Mouse (Mus musculus): ENCODE data around the gene Fabp3.
A peak's percentile ranks its signal among the peaks of the same experiment; 100 is the strongest.

Fabp3 gene

DNA sequence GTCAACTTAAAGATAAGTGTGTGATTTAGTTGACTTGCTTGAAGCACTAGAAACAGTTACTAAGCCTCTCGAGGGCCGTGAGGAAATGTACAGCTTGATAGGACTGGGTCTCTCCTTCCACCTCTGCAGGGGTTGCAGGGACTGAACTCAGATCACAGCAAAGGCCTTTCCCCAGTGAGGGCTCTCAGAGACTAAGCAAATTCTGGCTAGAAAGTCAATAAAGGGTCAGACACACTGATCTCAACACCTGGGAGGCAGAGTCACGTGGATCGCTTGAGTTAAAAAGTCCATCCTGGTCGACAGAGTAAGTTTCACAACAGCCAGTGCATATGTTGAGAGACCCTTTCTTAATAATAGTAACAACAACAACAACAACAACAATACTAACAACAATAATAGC is 27.5 kb downstream of the Fabp3 start:
- no peak for DNase-seq

DNA sequence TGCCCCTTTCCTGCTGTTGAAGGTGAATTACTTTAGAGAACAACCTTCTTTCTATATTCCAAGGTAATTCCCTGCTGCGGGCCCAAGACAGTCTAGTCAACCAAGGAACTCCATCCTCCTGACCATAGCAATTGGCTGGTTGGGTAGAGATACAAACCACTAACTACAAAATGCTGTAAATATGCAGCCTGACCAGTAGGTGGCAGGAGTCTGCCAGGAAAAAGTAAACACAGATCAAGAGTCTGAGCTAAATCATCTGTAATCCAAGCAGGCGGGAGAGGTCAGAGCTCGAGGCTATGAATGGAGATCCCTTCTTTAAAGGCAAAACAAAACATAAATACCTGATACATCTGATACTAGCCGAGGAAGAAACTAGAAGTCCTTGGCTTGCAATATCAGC is 33.3 kb downstream of the Fabp3 start:
- peak; percentile 71 for DNase-seq

DNA sequence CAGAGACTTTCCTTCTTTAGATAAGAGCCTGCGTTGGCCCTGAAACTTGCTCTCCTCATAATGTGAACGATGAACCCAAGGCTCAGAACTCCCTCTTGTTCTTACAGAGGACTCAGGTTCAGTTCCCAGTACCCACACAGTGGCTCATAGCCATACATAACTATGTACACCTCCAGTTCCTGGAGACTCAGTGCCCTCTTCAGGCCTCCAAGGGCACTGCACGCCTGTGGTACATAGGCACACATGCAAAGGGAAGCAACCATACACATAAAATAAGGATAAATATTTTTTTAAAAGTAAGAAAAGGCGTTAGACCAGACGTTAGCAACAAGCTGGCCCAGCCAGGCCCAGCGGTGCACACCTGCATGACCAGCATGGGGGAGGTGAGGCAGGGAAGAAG is 41.3 kb downstream of the Fabp3 start:
- no peak for DNase-seq

DNA sequence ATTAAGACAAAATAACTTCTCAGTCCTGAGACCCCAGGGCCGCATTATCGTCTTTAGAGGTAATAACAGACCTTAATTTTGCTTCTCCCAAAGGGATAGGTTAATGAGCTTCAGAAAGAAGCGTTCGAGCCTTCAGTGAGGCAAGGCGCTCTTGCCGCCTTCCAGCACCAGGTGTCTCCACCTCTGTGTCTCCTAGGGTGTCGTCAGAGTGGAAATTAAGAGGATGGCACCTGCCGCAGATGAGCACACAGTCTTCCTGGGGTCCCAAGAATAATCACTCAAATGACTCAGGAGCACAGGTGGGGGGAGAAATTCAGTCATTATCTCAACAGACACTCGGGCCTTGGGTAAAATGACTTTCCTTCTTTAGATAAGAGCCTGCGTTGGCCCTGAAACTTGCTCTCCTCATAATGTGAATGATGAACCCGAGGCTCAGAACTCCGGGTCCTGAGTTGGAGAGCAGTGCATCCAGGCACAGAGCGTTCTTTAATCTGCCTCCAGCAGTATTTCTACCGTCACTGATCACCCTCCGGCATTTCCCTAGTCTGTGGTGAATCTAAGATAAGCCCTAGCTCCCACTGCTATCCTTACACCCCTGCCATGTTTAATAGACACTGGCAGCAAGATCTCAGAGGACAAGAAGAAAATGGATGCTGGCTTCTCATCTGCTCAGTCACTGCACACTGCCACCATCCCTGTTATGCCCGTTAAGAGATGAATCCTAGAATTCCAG is 42.5 kb downstream of the Fabp3 start:
- no peak for DNase-seq

- DNase-seq = no peak
These were observed 44.2 kb downstream of the Fabp3 start for GRCm38 (mm10) chr4:130352588-130352987.

DNA sequence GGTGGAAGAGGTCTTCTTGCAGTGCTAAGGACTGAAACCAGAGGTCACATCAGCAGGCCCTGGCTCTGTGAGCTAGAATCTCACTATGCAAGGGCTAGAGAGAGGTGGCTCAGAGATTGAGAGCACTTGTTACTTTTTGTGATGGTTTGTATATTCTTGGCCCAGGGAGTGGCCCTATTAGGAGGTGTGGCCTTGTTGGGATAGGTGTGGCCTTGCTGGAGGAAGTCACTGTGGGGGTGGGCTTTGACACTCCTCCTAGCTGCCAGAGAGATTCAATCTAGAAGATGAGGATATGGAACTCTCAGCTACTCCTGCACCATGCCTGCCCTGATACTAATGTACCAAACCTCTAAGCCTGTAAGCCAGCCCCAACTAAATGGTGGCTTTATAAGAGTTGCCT is 49.6 kb downstream of the Fabp3 start:
- DNase-seq = peak; percentile 2

- peak; percentile 100 for DNase-seq
These were observed 51.3 kb downstream of the Fabp3 start, which contains the start of the genes Zcchc17 and Snrnp40 for GRCm38 (mm10) chr4:130359486-130360237. Zcchc17 (minus strand) TSS chr4:130359943. Snrnp40 (plus strand) TSS chr4:130360132.

DNA sequence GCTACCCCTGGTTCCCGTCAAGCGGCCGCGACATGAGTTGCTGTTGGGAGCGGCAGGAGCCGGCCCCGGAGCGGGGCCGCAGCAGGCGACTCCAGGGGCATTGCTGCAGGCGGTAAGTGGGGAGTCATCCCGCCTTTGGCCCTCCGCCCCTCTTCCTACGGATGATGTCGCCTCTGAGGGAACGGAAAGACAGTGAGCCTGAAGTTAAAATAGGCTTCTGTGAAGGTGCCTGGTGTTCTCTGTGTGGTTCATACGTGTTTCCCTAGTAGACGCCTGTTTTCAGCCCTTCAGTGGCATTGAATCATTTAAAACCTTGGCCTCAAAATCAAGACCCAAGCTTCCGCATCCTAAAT is 51.8 kb downstream of the Fabp3 start:
- no peak for DNase-seq

All from lung, postnatal 10 days (tissue).